In the genomic region with DNA sequence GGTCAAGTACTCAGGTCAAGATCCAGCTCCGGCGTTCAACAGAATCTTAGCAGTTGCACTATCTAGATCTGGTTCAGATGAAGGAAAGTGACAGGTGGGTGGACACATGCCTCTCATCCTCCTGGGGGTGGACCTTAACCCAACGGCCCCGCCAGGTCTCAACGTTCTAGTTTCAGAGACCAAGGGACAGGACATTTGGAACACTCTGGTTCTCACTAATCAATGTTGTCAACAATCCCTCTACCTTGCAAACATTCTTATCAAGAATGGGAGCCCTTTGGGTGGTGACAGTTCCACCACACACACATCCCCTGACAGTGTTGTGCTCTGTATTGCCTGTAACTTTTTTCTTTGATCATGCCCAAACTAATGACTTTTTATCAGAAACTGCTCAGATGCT, we compare ENCODE assay signal across 32 mouse cellular contexts. TPM values are rescaled to one million over a fixed set of nuclear protein-coding genes. Genes with fewer than 3 reads are reported as not detected.
DNase-seq lines count a peak whose midpoint lies in the region; ATAC-seq and TF ChIP-seq lines count a peak whose summit lies in the region.
"Had no signal": no experiment of that assay in that cellular context is flagged by ENCODE, and none has a peak within 500 bp of the region (broad histone marks: within the 10 kb centered on the region; RNA-seq: fewer than 3 reads in every experiment).

No protein-coding gene starts in this region.

- no peaks in the 10 kb centered on the region for H3K36me3 ChIP-seq in liver, embryonic 13.5 days
- no peaks in the 10 kb centered on the region for H3K36me3 ChIP-seq in liver, embryonic 16.5 days (ENCODE audit: control insufficient read depth, insufficient read depth)
- H3K36me3 ChIP-seq in kidney, adult 2 months (ENCODE audit: control insufficient read depth, insufficient read depth, low read length) = no peaks in the 10 kb centered on the region
- H3K36me3 ChIP-seq in hindbrain, embryonic 12.5 days = no peaks in the 10 kb centered on the region
- H3K36me3 ChIP-seq: embryonic facial prominence, embryonic 12.5 days; embryonic facial prominence, embryonic 15.5 days; heart, embryonic 10.5 days; heart, embryonic 13.5 days; hindbrain, embryonic 10.5 days had no signal

- H3K4me1 ChIP-seq in bone marrow, adult 2 months (ENCODE audit: control insufficient read depth, insufficient read depth, low read length) = peaks cover 11% of the 10 kb centered on the region
- H3K4me1 ChIP-seq in liver, embryonic 13.5 days (replicated peaks) = no peaks in the 10 kb centered on the region
- peaks cover 5% of the 10 kb centered on the region for H3K4me1 ChIP-seq in liver, embryonic 16.5 days (ENCODE audit: control insufficient read depth, low read depth, low read length)
- H3K4me1 ChIP-seq in kidney, adult 2 months (ENCODE audit: control insufficient read depth, insufficient read depth, low read length) = no peaks in the 10 kb centered on the region
- H3K4me1 ChIP-seq in hindbrain, embryonic 12.5 days = no peaks in the 10 kb centered on the region
- H3K4me1 ChIP-seq: embryonic facial prominence, embryonic 12.5 days; embryonic facial prominence, embryonic 15.5 days; heart, embryonic 10.5 days; heart, embryonic 13.5 days; hindbrain, embryonic 10.5 days had no signal

- peak overlapping the region; percentile 3 for H3K27ac ChIP-seq in bone marrow, adult 2 months (ENCODE audit: control insufficient read depth, insufficient read depth, low read depth, low read length, poor library complexity)
- no peak overlapping the region for H3K27ac ChIP-seq in liver, embryonic 13.5 days
- peak overlapping the region; percentile 60 for H3K27ac ChIP-seq in liver, embryonic 16.5 days (ENCODE audit: low read length)
- no peak overlapping the region for H3K27ac ChIP-seq in kidney, adult 2 months (ENCODE audit: insufficient read depth, low read depth, low read length)
- no peak overlapping the region for H3K27ac ChIP-seq in hindbrain, embryonic 12.5 days
- H3K27ac ChIP-seq: embryonic facial prominence, embryonic 12.5 days; embryonic facial prominence, embryonic 15.5 days; heart, adult 2 months; heart, embryonic 10.5 days; heart, embryonic 13.5 days; hindbrain, embryonic 10.5 days; hindbrain, embryonic 14.5 days; hindbrain, postnatal 0 days had no signal

- TF ChIP-seq CTCF in bone marrow, adult 2 months (IDR thresholded peaks at IDR 0.05; ENCODE audit: control insufficient read depth, insufficient read depth, low read length) = no peak
- no peak for TF ChIP-seq CTCF in kidney, adult 2 months (conservative IDR thresholded peaks at IDR 0.05; ENCODE audit: insufficient read depth, insufficient read length, low read depth, low read length)

- no peak for TF ChIP-seq POLR2A in bone marrow, adult 2 months (IDR thresholded peaks at IDR 0.05; ENCODE audit: borderline replicate concordance, control insufficient read depth, low read depth, low read length)
- TF ChIP-seq POLR2A in kidney, adult 2 months (IDR thresholded peaks at IDR 0.05; ENCODE audit: low read depth, low read length) = no peak

- no peak overlapping the region for H3K4me2 ChIP-seq in liver, embryonic 13.5 days
- no peak overlapping the region for H3K4me2 ChIP-seq in liver, embryonic 16.5 days (ENCODE audit: low read depth, low read length)
- H3K4me2 ChIP-seq in hindbrain, embryonic 12.5 days (replicated peaks) = no peak overlapping the region
- H3K4me2 ChIP-seq: embryonic facial prominence, embryonic 12.5 days; embryonic facial prominence, embryonic 15.5 days; heart, embryonic 13.5 days; hindbrain, embryonic 14.5 days had no signal

- 0 out of 2 replicates have a peak, but pooled peaks cover 9% of the 10 kb centered on the region for H3K27me3 ChIP-seq in liver, embryonic 13.5 days
- H3K27me3 ChIP-seq in liver, embryonic 16.5 days (ENCODE audit: control insufficient read depth, insufficient read depth, low read depth, low read length) = no peaks in the 10 kb centered on the region
- H3K27me3 ChIP-seq in kidney, adult 2 months (replicated peaks; ENCODE audit: control insufficient read depth, insufficient read depth, low read length) = no peaks in the 10 kb centered on the region; the same call in 1 of the 2 replicates
- peaks cover 21% of the 10 kb centered on the region for H3K27me3 ChIP-seq in hindbrain, embryonic 12.5 days

- 82% methylated on average over 5 of the region's 5 CpGs for WGBS in bone marrow, adult 2 months
- 52% methylated on average over 5 of the region's 5 CpGs for WGBS in liver, embryonic 13.5 days (ENCODE audit: insufficient replicate concordance)
- WGBS in liver, embryonic 16.5 days (ENCODE audit: insufficient replicate concordance) = 57% methylated on average over 5 of the region's 5 CpGs
- 82% methylated on average over 5 of the region's 5 CpGs for WGBS in kidney, adult 2 months
- WGBS in hindbrain, embryonic 12.5 days = 83% methylated on average over 5 of the region's 5 CpGs

- peak; percentile 45 for DNase-seq in heart, adult 11 months
- DNase-seq in heart, postnatal 4 days = no peak
- DNase-seq in liver, embryonic 13.5 days = no peak
- DNase-seq in urinary bladder, postnatal 10 days (ENCODE audit: low spot score) = no peak
- DNase-seq in kidney, adult 2 months = no peak
- DNase-seq: adrenal gland, adult 8-10 months; adrenal gland, postnatal 36 days; cerebellum, adult 11 months; cerebellum, adult 2 months; cerebellum, adult 9-11 months; cerebellum, postnatal 25 days; forebrain, postnatal 0 days; gastrocnemius, postnatal 25 days; heart, adult 2 months had no signal

- ATAC-seq in liver, embryonic 13.5 days (ENCODE audit: low read depth) = peak; percentile 53
- ATAC-seq in liver, embryonic 16.5 days (ENCODE audit: low read depth) = peak; percentile 75
- no peak for ATAC-seq in hindbrain, embryonic 12.5 days (ENCODE audit: low FRiP score)
- ATAC-seq: activated CD4-positive, CD25-positive, alpha-beta regulatory T cell, adult 4 months; forebrain, embryonic 14.5 days; forebrain, postnatal 0 days; hindbrain, postnatal 0 days had no signal

- peak overlapping the region; percentile 18 for H3K4me3 ChIP-seq in bone marrow, adult 2 months (replicated peaks; ENCODE audit: control insufficient read depth, low read depth, low read length)
- H3K4me3 ChIP-seq in liver, embryonic 13.5 days (replicated peaks) = no peak overlapping the region
- no peak overlapping the region for H3K4me3 ChIP-seq in liver, embryonic 16.5 days (ENCODE audit: low read depth, low read length)
- no peak overlapping the region for H3K4me3 ChIP-seq in kidney, adult 2 months (ENCODE audit: insufficient read depth, low read depth, low read length)
- H3K4me3 ChIP-seq in hindbrain, embryonic 12.5 days = no peak overlapping the region
- H3K4me3 ChIP-seq: embryonic facial prominence, embryonic 12.5 days; embryonic facial prominence, embryonic 15.5 days; heart, adult 2 months; heart, embryonic 10.5 days; heart, embryonic 13.5 days; hindbrain, embryonic 10.5 days had no signal

- H3K9ac ChIP-seq in liver, embryonic 13.5 days = no peak overlapping the region
- H3K9ac ChIP-seq in liver, embryonic 16.5 days (ENCODE audit: low read depth, low read length) = no peak overlapping the region
- H3K9ac ChIP-seq in hindbrain, embryonic 12.5 days = no peak overlapping the region
- H3K9ac ChIP-seq: embryonic facial prominence, embryonic 12.5 days; embryonic facial prominence, embryonic 15.5 days; forebrain, postnatal 0 days; heart, embryonic 13.5 days; hindbrain, embryonic 14.5 days had no signal

- H3K9me3 ChIP-seq in liver, embryonic 13.5 days (replicated peaks) = no peaks in the 10 kb centered on the region
- H3K9me3 ChIP-seq in liver, embryonic 16.5 days (replicated peaks; ENCODE audit: control insufficient read depth, low read length) = no peaks in the 10 kb centered on the region
- no peaks in the 10 kb centered on the region for H3K9me3 ChIP-seq in hindbrain, embryonic 12.5 days (replicated peaks)
- H3K9me3 ChIP-seq: embryonic facial prominence, embryonic 12.5 days; embryonic facial prominence, embryonic 15.5 days; heart, embryonic 10.5 days; heart, embryonic 13.5 days; hindbrain, embryonic 10.5 days had no signal

RNA-seq across cellular contexts. Expression of a gene that starts 4.9 kb away (rescaled TPM):
- not detected for total RNA-seq in heart, postnatal 4 days (2021)
- 220 and 706 TPM in 2 replicates for polyA plus RNA-seq in bone marrow, adult 2 months (2011; ENCODE audit: insufficient read depth, insufficient read length, low replicate concordance, missing spikeins)
- polyA plus RNA-seq in liver, embryonic 13.5 days (2015; fragmentation: Nextera tagmentation; extraction: Ambion mirVana) = 4.0 and 6.1 TPM in 2 replicates
- 52.2 and 61.4 TPM in 2 replicates for polyA plus RNA-seq in liver, embryonic 16.5 days (2015; fragmentation: Nextera tagmentation; extraction: Ambion mirVana)
- polyA plus RNA-seq in kidney, adult 2 months (2012; rRNA removed) = 0.77 and 1.9 TPM in 2 replicates
- polyA plus RNA-seq in hindbrain, embryonic 12.5 days (2016; fragmentation: Nextera tagmentation; extraction: Ambion mirVana) = not detected in 2 replicates
- total RNA-seq: ES-E14; forebrain, postnatal 0 days; heart, adult 2 months; heart, postnatal 25 days; hindbrain, postnatal 0 days had no signal
- polyA plus RNA-seq: activated CD4-positive, CD25-positive, alpha-beta regulatory T cell, adult 4 months; embryonic facial prominence, embryonic 12.5 days; forebrain, embryonic 11.5 days; forebrain, embryonic 14.5 days; forebrain, postnatal 0 days; frontal cortex, adult 2 months; heart, embryonic 10.5 days; heart, embryonic 13.5 days; hindbrain, embryonic 10.5 days; hindbrain, embryonic 14.5 days had no signal

RNA-seq across cellular contexts. Expression of a gene that starts 11.7 kb away (rescaled TPM):
- 1 to 10 TPM; 8.3 to 8.7 TPM for total RNA-seq in heart, postnatal 4 days (2021)
- polyA plus RNA-seq in bone marrow, adult 2 months (2011; ENCODE audit: insufficient read depth, insufficient read length, low replicate concordance, missing spikeins) = 3.6 and 13.1 TPM in 2 replicates
- polyA plus RNA-seq in liver, embryonic 13.5 days (2015; fragmentation: Nextera tagmentation; extraction: Ambion mirVana) = 7.8 and 8.2 TPM in 2 replicates
- polyA plus RNA-seq in liver, embryonic 16.5 days (2015; fragmentation: Nextera tagmentation; extraction: Ambion mirVana) = 5.6 and 7.2 TPM in 2 replicates
- polyA plus RNA-seq in kidney, adult 2 months (2012; rRNA removed) = 10.9 and 12.0 TPM in 2 replicates
- polyA plus RNA-seq in hindbrain, embryonic 12.5 days (2016; fragmentation: Nextera tagmentation; extraction: Ambion mirVana) = 34.1 and 37.4 TPM in 2 replicates

RNA-seq across cellular contexts. Expression of a gene that starts 33.0 kb away (rescaled TPM):
- total RNA-seq in heart, postnatal 4 days (2021) = under 1 TPM; 0.77 to 0.98 TPM
- polyA plus RNA-seq in bone marrow, adult 2 months (2011; ENCODE audit: insufficient read depth, insufficient read length, low replicate concordance, missing spikeins) = not detected in 2 replicates
- polyA plus RNA-seq in liver, embryonic 13.5 days (2015; fragmentation: Nextera tagmentation; extraction: Ambion mirVana) = not detected in 2 replicates
- 0.18 TPM in 1 of 2 replicates, not detected in the other for polyA plus RNA-seq in liver, embryonic 16.5 days (2015; fragmentation: Nextera tagmentation; extraction: Ambion mirVana)
- polyA plus RNA-seq in kidney, adult 2 months (2012; rRNA removed) = not detected in 2 replicates
- polyA plus RNA-seq in hindbrain, embryonic 12.5 days (2016; fragmentation: Nextera tagmentation; extraction: Ambion mirVana) = not detected in 2 replicates
- total RNA-seq: adrenal gland, adult 8-10 months; adrenal gland, postnatal 36 days; common myeloid progenitor, adult 5-6 weeks; ES-E14; forebrain, postnatal 0 days; gastrocnemius, adult 8-10 months; gastrocnemius, postnatal 25 days; heart, adult 2 months; heart, postnatal 25 days had no signal
- polyA plus RNA-seq: activated CD4-positive, CD25-positive, alpha-beta regulatory T cell, adult 4 months; embryonic facial prominence, embryonic 12.5 days; forebrain, embryonic 11.5 days; forebrain, embryonic 14.5 days; heart, adult 2 months; heart, embryonic 10.5 days; hindbrain, embryonic 10.5 days; hindbrain, embryonic 14.5 days; hindbrain, postnatal 0 days had no signal

RNA-seq across cellular contexts. Expression of a gene that starts 38.0 kb away (rescaled TPM):
- total RNA-seq in heart, postnatal 4 days (2021) = not detected
- 8.2 and 33.5 TPM in 2 replicates for polyA plus RNA-seq in bone marrow, adult 2 months (2011; ENCODE audit: insufficient read depth, insufficient read length, low replicate concordance, missing spikeins)
- 5.8 and 8.0 TPM in 2 replicates for polyA plus RNA-seq in liver, embryonic 13.5 days (2015; fragmentation: Nextera tagmentation; extraction: Ambion mirVana)
- polyA plus RNA-seq in liver, embryonic 16.5 days (2015; fragmentation: Nextera tagmentation; extraction: Ambion mirVana) = 20.4 and 20.6 TPM in 2 replicates
- polyA plus RNA-seq in kidney, adult 2 months (2012; rRNA removed) = 2.6 and 4.4 TPM in 2 replicates
- polyA plus RNA-seq in hindbrain, embryonic 12.5 days (2016; fragmentation: Nextera tagmentation; extraction: Ambion mirVana) = 0.59 and 0.65 TPM in 2 replicates
- total RNA-seq: ES-E14; forebrain, postnatal 0 days; hindbrain, postnatal 0 days had no signal
- polyA plus RNA-seq: activated CD4-positive, CD25-positive, alpha-beta regulatory T cell, adult 4 months; embryonic facial prominence, embryonic 12.5 days; forebrain, embryonic 14.5 days; forebrain, postnatal 0 days; heart, embryonic 10.5 days had no signal

Comparison
In these comparisons a context has a peak if more than half of its experiments do, and no peak if none do; other contexts are left out.
1. H3K27ac ChIP-seq: peak in bone marrow, adult 2 months (single experiment) and liver, embryonic 16.5 days (single experiment); none in liver, embryonic 13.5 days (single experiment), kidney, adult 2 months (single experiment) and hindbrain, embryonic 12.5 days (single experiment).